Mouse (Mus musculus): ENCODE results near the gene 9930104L06Rik. TPM values are rescaled to one million over a fixed set of nuclear protein-coding genes. Genes with fewer than 3 reads are reported as not detected.
"Not testable (repeated sequence)": the region's sequence is repeated elsewhere in the genome, so short reads cannot be mapped to it uniquely, and the experiment has no call there.

The 9930104L06Rik gene
- polyA plus RNA-seq, 1 experiment, result 5.8 TPM

GRCm38 (mm10) chr4:124899906-124900305, 36.9 kb upstream of the 9930104L06Rik start:
- TF ChIP-seq POLR2A (IDR thresholded peaks at IDR 0.05; ENCODE audit: borderline replicate concordance, control insufficient read depth, low read depth, low read length) (no peak), CTCF (IDR thresholded peaks at IDR 0.05; ENCODE audit: control insufficient read depth, insufficient read depth, low read length) (no peak)
- Histone ChIP-seq H3K27ac (ENCODE audit: control insufficient read depth, insufficient read depth, low read depth, low read length, poor library complexity) (no peak overlapping the region; the same call in 1 of the 2 replicates), H3K4me3 (replicated peaks; ENCODE audit: control insufficient read depth, low read depth, low read length) (no peak overlapping the region), H3K4me1 (ENCODE audit: control insufficient read depth, insufficient read depth, low read length) (no peaks in the 10 kb centered on the region)
- 43% methylated on average over 5 of the region's 5 CpGs for WGBS

GRCm38 (mm10) chr4:124905417-124905816, 31.4 kb upstream of the 9930104L06Rik start:
- 60% methylated on average over 4 of the region's 4 CpGs for WGBS
- H3K4me3 ChIP-seq (replicated peaks; ENCODE audit: control insufficient read depth, low read depth, low read length), result no peak overlapping the region
- no peak overlapping the region for H3K27ac ChIP-seq (ENCODE audit: control insufficient read depth, insufficient read depth, low read depth, low read length, poor library complexity)
- no peaks in the 10 kb centered on the region for H3K4me1 ChIP-seq (ENCODE audit: control insufficient read depth, insufficient read depth, low read length)
- no peak for TF ChIP-seq POLR2A (IDR thresholded peaks at IDR 0.05; ENCODE audit: borderline replicate concordance, control insufficient read depth, low read depth, low read length)
- no peak for TF ChIP-seq CTCF (IDR thresholded peaks at IDR 0.05; ENCODE audit: control insufficient read depth, insufficient read depth, low read length)

GRCm38 (mm10) chr4:124905971-124906822, 30.7 kb upstream of the 9930104L06Rik start:
- H3K27ac ChIP-seq (ENCODE audit: control insufficient read depth, insufficient read depth, low read depth, low read length, poor library complexity), result no peak overlapping the region
- H3K4me1 ChIP-seq (ENCODE audit: control insufficient read depth, insufficient read depth, low read length), result no peaks in the 10 kb centered on the region
- H3K4me3 ChIP-seq (replicated peaks; ENCODE audit: control insufficient read depth, low read depth, low read length), result no peak overlapping the region
- TF ChIP-seq CTCF (IDR thresholded peaks at IDR 0.05; ENCODE audit: control insufficient read depth, insufficient read depth, low read length), result no peak
- TF ChIP-seq POLR2A (IDR thresholded peaks at IDR 0.05; ENCODE audit: borderline replicate concordance, control insufficient read depth, low read depth, low read length), result no peak
- 23% methylated on average over 21 of the region's 21 CpGs for WGBS

GRCm38 (mm10) chr4:124928102-124928501, 8.7 kb upstream of the 9930104L06Rik start:
- no peak for TF ChIP-seq POLR2A (IDR thresholded peaks at IDR 0.05; ENCODE audit: borderline replicate concordance, control insufficient read depth, low read depth, low read length)
- no peak for TF ChIP-seq CTCF (IDR thresholded peaks at IDR 0.05; ENCODE audit: control insufficient read depth, insufficient read depth, low read length)
- WGBS, result 81% methylated on average over 5 of the region's 5 CpGs
- H3K27ac ChIP-seq (ENCODE audit: control insufficient read depth, insufficient read depth, low read depth, low read length, poor library complexity), result no peak overlapping the region
- no peaks in the 10 kb centered on the region for H3K4me1 ChIP-seq (ENCODE audit: control insufficient read depth, insufficient read depth, low read length)
- no peak overlapping the region for H3K4me3 ChIP-seq (replicated peaks; ENCODE audit: control insufficient read depth, low read depth, low read length)

GRCm38 (mm10) chr4:124939211-124939610, 2.4 kb downstream of the 9930104L06Rik start, which contains the start of gene Cdca8:
Gene Cdca8, minus strand, starts transcription at chr4:124939311.
- 90% methylated on average over 4 of the region's 4 CpGs for WGBS
- H3K4me3 ChIP-seq (replicated peaks; ENCODE audit: control insufficient read depth, low read depth, low read length); H3K27ac ChIP-seq (ENCODE audit: control insufficient read depth, insufficient read depth, low read depth, low read length, poor library complexity); H3K4me1 ChIP-seq (ENCODE audit: control insufficient read depth, insufficient read depth, low read length): not testable (repeated sequence)

GRCm38 (mm10) chr4:124943022-124943421, 6.2 kb downstream of the 9930104L06Rik start:
- 0% methylated on average over 4 of the region's 4 CpGs for WGBS
- TF ChIP-seq CTCF (IDR thresholded peaks at IDR 0.05; ENCODE audit: control insufficient read depth, insufficient read depth, low read length) (peak; percentile 98), POLR2A (IDR thresholded peaks at IDR 0.05; ENCODE audit: borderline replicate concordance, control insufficient read depth, low read depth, low read length) (no peak)
- H3K4me3 ChIP-seq (replicated peaks; ENCODE audit: control insufficient read depth, low read depth, low read length), result no peak overlapping the region
- no peak overlapping the region for H3K27ac ChIP-seq (ENCODE audit: control insufficient read depth, insufficient read depth, low read depth, low read length, poor library complexity)
- H3K4me1 ChIP-seq (ENCODE audit: control insufficient read depth, insufficient read depth, low read length), result no peaks in the 10 kb centered on the region

- H3K4me3 ChIP-seq (replicated peaks; ENCODE audit: control insufficient read depth, low read depth, low read length), result no peak overlapping the region
- TF ChIP-seq CTCF (IDR thresholded peaks at IDR 0.05; ENCODE audit: control insufficient read depth, insufficient read depth, low read length) (no peak), POLR2A (IDR thresholded peaks at IDR 0.05; ENCODE audit: borderline replicate concordance, control insufficient read depth, low read depth, low read length) (no peak)
- H3K4me1 ChIP-seq (ENCODE audit: control insufficient read depth, insufficient read depth, low read length), result no peaks in the 10 kb centered on the region
- H3K27ac ChIP-seq (ENCODE audit: control insufficient read depth, insufficient read depth, low read depth, low read length, poor library complexity), result no peak overlapping the region
- 85% methylated on average over 5 of the region's 5 CpGs for WGBS
Measured at GRCm38 (mm10) chr4:124943781-124944180, 6.9 kb downstream of the 9930104L06Rik start.

GRCm38 (mm10) chr4:124944961-124945360, 8.1 kb downstream of the 9930104L06Rik start:
- H3K27ac ChIP-seq (ENCODE audit: control insufficient read depth, insufficient read depth, low read depth, low read length, poor library complexity), result no peak overlapping the region
- 64% methylated on average over 2 of the region's 2 CpGs for WGBS
- no peaks in the 10 kb centered on the region for H3K4me1 ChIP-seq (ENCODE audit: control insufficient read depth, insufficient read depth, low read length)
- no peak overlapping the region for H3K4me3 ChIP-seq (replicated peaks; ENCODE audit: control insufficient read depth, low read depth, low read length)
- no peak for TF ChIP-seq POLR2A (IDR thresholded peaks at IDR 0.05; ENCODE audit: borderline replicate concordance, control insufficient read depth, low read depth, low read length)
- TF ChIP-seq CTCF (IDR thresholded peaks at IDR 0.05; ENCODE audit: control insufficient read depth, insufficient read depth, low read length), result no peak

All from bone marrow, adult 2 months (tissue).